Mouse (Mus musculus): ENCODE data around the gene Ttyh1. TPM values are rescaled to one million over a fixed set of nuclear protein-coding genes. Genes with fewer than 3 reads are reported as not detected.

The Ttyh1 gene
- total RNA-seq, 1 experiment: 11.9 TPM

DNA sequence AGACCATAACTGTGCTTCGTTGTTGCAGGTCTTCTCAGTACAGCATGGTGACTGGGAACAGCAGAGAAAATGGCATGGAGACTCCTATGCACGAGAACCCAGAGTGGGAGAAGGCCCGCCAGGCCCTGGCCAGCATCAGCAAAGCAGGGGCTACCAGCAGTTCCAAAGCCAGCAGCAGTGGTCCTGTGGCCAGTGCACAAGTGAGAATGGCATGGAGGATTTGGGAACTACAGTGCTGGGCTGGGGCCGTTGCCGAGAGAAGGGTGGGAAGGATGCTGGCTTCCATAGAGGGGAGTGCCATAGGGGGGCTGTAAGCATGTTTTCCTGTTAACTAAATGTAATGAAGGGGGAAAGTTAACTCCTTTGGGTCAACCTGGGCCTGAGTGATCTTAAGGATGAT, 20.2 kb downstream of the Ttyh1 start:
- H3K9ac ChIP-seq (ENCODE audit: insufficient read depth, low read depth, low read length, poor library complexity, severe bottlenecking): no peak overlapping the region
- no peaks in the 10 kb centered on the region for H3K9me3 ChIP-seq (ENCODE audit: control insufficient read depth, insufficient read depth, low read depth, low read length)
- no peak overlapping the region for H3K27ac ChIP-seq (ENCODE audit: insufficient read depth, low read depth, low read length, poor library complexity, severe bottlenecking)
- in situ Hi-C loops (cut with MboI; ENCODE audit: low sequenced_read_pairs in 2 of 2, unreplicated experiment in 2 of 2): loop anchor here in 1 of 2 experiments (25.0 kb wide), 1 partner anchor 298 kb away; the partner anchor contains the start of gene Rdh13
- H3K4me1 ChIP-seq (ENCODE audit: control insufficient read depth in 2 of 2, insufficient read depth in 2 of 2, low read length in 2 of 2, poor library complexity in 1 of 2): peaks cover 0 to 5% of the 10 kb centered on the region in 2 experiments; a peak in 1 of 4 replicates
- no peak overlapping the region for H3K4me3 ChIP-seq (ENCODE audit: insufficient read depth in 1 of 2, low read depth in 1 of 2, low read length in 2 of 2, poor library complexity in 1 of 2, severe bottlenecking in 1 of 2)
- no peak for DNase-seq (ENCODE audit: low read depth, low spot score)
- TF ChIP-seq MAFK (IDR thresholded peaks at IDR 0.05; ENCODE audit: insufficient read depth, low read depth, low read length) (no peak), HCFC1 (IDR thresholded peaks at IDR 0.05; ENCODE audit: borderline replicate concordance, insufficient read depth, low read length) (no peak), ZNF384 (IDR thresholded peaks at IDR 0.05; ENCODE audit: low read depth, low read length) (no peak), ZC3H11A (IDR thresholded peaks at IDR 0.05; ENCODE audit: borderline replicate concordance, low read depth, low read length) (no peak)
- peaks cover 54% of the 10 kb centered on the region for H3K36me3 ChIP-seq (ENCODE audit: control insufficient read depth, insufficient read depth, low read length, poor library complexity, severe bottlenecking)

DNA sequence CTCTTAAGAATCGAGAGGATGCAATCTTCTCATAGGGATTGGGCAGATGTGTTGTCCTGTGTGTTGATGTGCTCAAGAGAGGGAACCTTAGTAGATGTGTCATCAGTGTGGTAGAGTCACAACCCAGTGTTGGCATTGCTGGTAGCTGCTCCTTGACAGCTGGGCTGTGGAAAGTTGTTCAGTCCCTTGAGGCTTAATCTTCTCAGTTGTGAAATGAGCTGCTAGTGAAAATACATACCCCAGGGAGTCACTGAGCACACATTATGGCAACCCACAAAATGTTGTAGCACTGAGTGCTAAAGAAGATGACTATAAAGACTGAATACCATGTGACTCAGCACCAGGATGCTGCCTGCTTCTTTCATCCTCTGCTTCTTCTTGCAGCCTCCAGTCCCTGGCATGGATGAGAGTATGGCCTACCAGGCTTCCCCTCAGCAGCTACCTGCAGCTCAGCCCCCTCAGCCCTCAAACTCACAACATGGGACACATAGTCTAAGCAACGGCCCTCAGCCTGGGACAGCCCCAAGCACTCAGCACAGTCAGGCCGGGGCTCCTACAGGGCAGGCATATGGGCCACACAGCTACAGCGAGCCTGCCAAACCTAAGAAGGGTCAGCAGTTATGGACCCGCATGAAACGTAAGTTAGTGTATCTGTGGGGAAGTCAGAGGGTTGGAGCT, 22.6 kb downstream of the Ttyh1 start:
- Histone ChIP-seq H3K4me3 (ENCODE audit: insufficient read depth in 1 of 2, low read depth in 1 of 2, low read length in 2 of 2, poor library complexity in 1 of 2, severe bottlenecking in 1 of 2) (no peak overlapping the region), H3K9me3 (ENCODE audit: control insufficient read depth, insufficient read depth, low read depth, low read length) (no peaks in the 10 kb centered on the region), H3K9ac (ENCODE audit: insufficient read depth, low read depth, low read length, poor library complexity, severe bottlenecking) (no peak overlapping the region), H3K27ac (ENCODE audit: insufficient read depth, low read depth, low read length, poor library complexity, severe bottlenecking) (no peak overlapping the region), H3K4me1 (ENCODE audit: control insufficient read depth in 2 of 2, insufficient read depth in 2 of 2, low read length in 2 of 2, poor library complexity in 1 of 2) (peaks cover 0 to 8% of the 10 kb centered on the region in 2 experiments; a peak in 1 of 4 replicates), H3K36me3 (ENCODE audit: control insufficient read depth, insufficient read depth, low read length, poor library complexity, severe bottlenecking) (peaks cover 76% of the 10 kb centered on the region)
- no peak for DNase-seq (ENCODE audit: low read depth, low spot score)
- in situ Hi-C loops (cut with MboI; ENCODE audit: low sequenced_read_pairs in 2 of 2, unreplicated experiment in 2 of 2): loop anchor here in 1 of 2 experiments (25.0 kb wide), 1 partner anchor 296 kb away; the partner anchor contains the start of gene Rdh13
- TF ChIP-seq CHD2 (IDR thresholded peaks at IDR 0.05; ENCODE audit: low read depth, low read length) (no peak), HCFC1 (IDR thresholded peaks at IDR 0.05; ENCODE audit: borderline replicate concordance, insufficient read depth, low read length) (no peak), MAFK (IDR thresholded peaks at IDR 0.05; ENCODE audit: insufficient read depth, low read depth, low read length) (no peak), ZNF384 (IDR thresholded peaks at IDR 0.05; ENCODE audit: low read depth, low read length) (no peak), ZC3H11A (IDR thresholded peaks at IDR 0.05; ENCODE audit: borderline replicate concordance, low read depth, low read length) (no peak)

DNA sequence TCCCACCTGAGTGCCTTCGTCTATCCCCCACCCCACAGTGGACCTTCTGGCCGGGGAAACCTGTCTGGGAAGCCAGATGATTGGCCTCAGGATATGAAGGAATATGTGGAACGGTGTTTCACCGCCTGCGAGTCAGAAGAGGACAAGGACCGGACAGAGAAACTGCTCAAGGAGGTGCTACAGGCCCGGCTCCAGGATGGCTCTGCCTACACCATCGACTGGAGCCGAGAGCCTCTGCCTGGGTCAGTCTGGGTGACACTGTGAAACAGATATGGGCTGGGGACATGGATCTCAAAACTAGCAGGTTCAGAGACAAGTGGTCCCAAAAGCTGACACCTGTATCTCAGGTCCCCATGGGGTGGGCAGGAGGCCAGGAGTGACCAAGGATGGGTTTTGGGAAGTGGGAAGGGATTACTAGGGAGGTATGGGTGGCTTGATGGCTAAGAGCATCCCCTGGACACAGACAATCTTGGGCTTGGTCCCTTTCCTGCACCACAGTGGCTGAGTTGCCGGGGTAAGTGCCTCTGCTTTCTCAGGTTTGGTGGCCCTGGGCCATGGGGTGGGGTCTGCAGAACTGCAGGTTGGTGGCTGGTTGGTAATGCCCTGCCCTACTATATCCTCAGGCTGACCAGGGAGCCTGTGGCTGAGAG, 23.7 kb downstream of the Ttyh1 start:
- no peak overlapping the region for H3K9ac ChIP-seq (ENCODE audit: insufficient read depth, low read depth, low read length, poor library complexity, severe bottlenecking)
- no peak overlapping the region for H3K4me3 ChIP-seq (ENCODE audit: insufficient read depth in 1 of 2, low read depth in 1 of 2, low read length in 2 of 2, poor library complexity in 1 of 2, severe bottlenecking in 1 of 2)
- H3K36me3 ChIP-seq (ENCODE audit: control insufficient read depth, insufficient read depth, low read length, poor library complexity, severe bottlenecking): peaks cover 84% of the 10 kb centered on the region
- no peak overlapping the region for H3K27ac ChIP-seq (ENCODE audit: insufficient read depth, low read depth, low read length, poor library complexity, severe bottlenecking)
- H3K4me1 ChIP-seq (ENCODE audit: control insufficient read depth in 2 of 2, insufficient read depth in 2 of 2, low read length in 2 of 2, poor library complexity in 1 of 2): peaks cover 0 to 11% of the 10 kb centered on the region in 2 experiments; a peak in 2 of 4 replicates
- DNase-seq (ENCODE audit: low read depth, low spot score): no peak
- in situ Hi-C loops (cut with MboI; ENCODE audit: low sequenced_read_pairs in 2 of 2, unreplicated experiment in 2 of 2): loop anchor here in 1 of 2 experiments (25.0 kb wide), 1 partner anchor 294 kb away; the partner anchor contains the start of gene Rdh13
- TF ChIP-seq MAFK (IDR thresholded peaks at IDR 0.05; ENCODE audit: insufficient read depth, low read depth, low read length) (no peak), HCFC1 (IDR thresholded peaks at IDR 0.05; ENCODE audit: borderline replicate concordance, insufficient read depth, low read length) (no peak), ZC3H11A (IDR thresholded peaks at IDR 0.05; ENCODE audit: borderline replicate concordance, low read depth, low read length) (no peak), ZNF384 (IDR thresholded peaks at IDR 0.05; ENCODE audit: low read depth, low read length) (no peak), CHD2 (IDR thresholded peaks at IDR 0.05; ENCODE audit: low read depth, low read length) (no peak)
- H3K9me3 ChIP-seq (ENCODE audit: control insufficient read depth, insufficient read depth, low read depth, low read length): no peaks in the 10 kb centered on the region

DNA sequence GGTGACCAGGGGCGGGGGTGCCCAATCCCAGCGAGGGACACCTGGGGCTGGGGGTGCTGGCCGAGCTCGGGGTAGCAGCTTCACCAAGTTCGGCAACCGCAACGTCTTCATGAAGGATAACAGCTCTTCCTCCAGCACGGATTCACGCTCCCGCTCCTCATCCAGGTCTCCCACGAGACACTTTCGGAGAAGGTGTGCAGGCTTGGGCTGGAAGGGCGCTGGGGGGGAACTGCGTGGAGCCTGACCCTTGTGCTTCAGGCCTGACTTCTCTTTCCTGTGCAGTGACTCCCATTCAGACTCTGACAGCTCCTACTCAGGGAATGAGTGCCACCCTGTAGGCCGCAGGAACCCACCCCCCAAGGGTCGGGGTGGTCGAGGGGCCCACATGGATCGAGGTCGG, 24.3 kb downstream of the Ttyh1 start:
- no peak overlapping the region for H3K27ac ChIP-seq (ENCODE audit: insufficient read depth, low read depth, low read length, poor library complexity, severe bottlenecking)
- no peak overlapping the region for H3K9ac ChIP-seq (ENCODE audit: insufficient read depth, low read depth, low read length, poor library complexity, severe bottlenecking)
- TF ChIP-seq MAFK (IDR thresholded peaks at IDR 0.05; ENCODE audit: insufficient read depth, low read depth, low read length) (no peak), HCFC1 (IDR thresholded peaks at IDR 0.05; ENCODE audit: borderline replicate concordance, insufficient read depth, low read length) (no peak), ZNF384 (IDR thresholded peaks at IDR 0.05; ENCODE audit: low read depth, low read length) (no peak), CHD2 (IDR thresholded peaks at IDR 0.05; ENCODE audit: low read depth, low read length) (no peak), ZC3H11A (IDR thresholded peaks at IDR 0.05; ENCODE audit: borderline replicate concordance, low read depth, low read length) (no peak)
- H3K4me3 ChIP-seq (ENCODE audit: insufficient read depth in 1 of 2, low read depth in 1 of 2, low read length in 2 of 2, poor library complexity in 1 of 2, severe bottlenecking in 1 of 2): no peak overlapping the region
- H3K4me1 ChIP-seq (ENCODE audit: control insufficient read depth in 2 of 2, insufficient read depth in 2 of 2, low read length in 2 of 2, poor library complexity in 1 of 2): peaks cover 0 to 14% of the 10 kb centered on the region in 2 experiments; a peak in 2 of 4 replicates
- no peaks in the 10 kb centered on the region for H3K9me3 ChIP-seq (ENCODE audit: control insufficient read depth, insufficient read depth, low read depth, low read length)
- H3K36me3 ChIP-seq (ENCODE audit: control insufficient read depth, insufficient read depth, low read length, poor library complexity, severe bottlenecking): peaks cover 84% of the 10 kb centered on the region
- no peak for DNase-seq (ENCODE audit: low read depth, low spot score)
- in situ Hi-C loops (cut with MboI; ENCODE audit: low sequenced_read_pairs in 2 of 2, unreplicated experiment in 2 of 2): loop anchor here in 1 of 2 experiments (25.0 kb wide), 1 partner anchor 294 kb away; the partner anchor contains the start of gene Rdh13

All from ES-E14 (cell line).